Mouse (Mus musculus): ENCODE measurements around the gene Zer1.

DNA sequence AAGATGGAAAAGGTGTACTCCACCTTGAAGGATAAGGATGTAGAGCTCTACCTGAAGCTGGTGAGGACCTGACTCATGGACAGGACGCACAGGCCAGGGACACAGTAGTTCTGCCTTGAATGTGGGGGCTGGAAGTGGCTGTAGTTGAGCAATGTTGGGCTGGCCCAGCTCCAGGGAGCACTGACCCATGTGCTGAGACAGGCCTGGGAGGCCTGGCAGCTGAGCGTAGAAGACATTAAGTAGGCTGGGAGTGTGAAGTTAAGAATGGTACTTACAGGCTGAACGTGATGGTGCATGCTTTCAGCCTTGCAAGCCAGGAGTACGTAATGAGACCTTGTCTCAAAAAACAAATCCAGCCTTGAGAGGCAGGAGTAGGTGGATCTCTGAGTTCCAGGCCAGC, 23.1 kb upstream of the Zer1 start:
- TF ChIP-seq CTCF (IDR thresholded peaks at IDR 0.05; ENCODE audit: borderline replicate concordance, extremely low read depth, insufficient read depth, insufficient read length) (no peak), POLR2A (IDR thresholded peaks at IDR 0.05; ENCODE audit: borderline replicate concordance, extremely low read depth, insufficient read depth, insufficient read length, poor library complexity, severe bottlenecking) (no peak)

Data from brain, embryonic 14.5 days (tissue).